Comparison of ENCODE assay signal across 11 mouse cellular contexts in the genomic region with DNA sequence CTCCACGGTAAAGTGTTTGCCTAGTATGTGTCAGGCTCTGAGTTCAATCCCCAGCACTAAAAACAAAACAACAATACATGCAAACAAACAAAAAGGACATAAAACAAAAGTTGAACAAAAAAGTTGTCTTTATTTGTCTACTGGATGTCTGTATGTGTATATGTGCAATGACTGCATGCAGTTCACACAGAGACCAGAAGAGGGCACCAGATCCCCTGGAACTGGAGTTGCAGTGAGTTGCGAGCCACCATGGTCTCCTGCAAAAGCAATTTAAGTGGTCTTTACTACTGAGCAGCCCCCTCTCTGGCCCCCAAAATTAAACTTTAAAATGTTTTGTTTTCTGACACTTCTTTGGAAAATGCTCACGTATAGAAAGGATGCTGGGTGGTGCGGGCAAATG. TPM values are rescaled to one million over a fixed set of nuclear protein-coding genes. Genes with fewer than 3 reads are reported as not detected.
A peak's percentile ranks its signal among the peaks of the same experiment; 100 is the strongest.
DNase-seq lines count a peak whose midpoint lies in the region; ATAC-seq and TF ChIP-seq lines count a peak whose summit lies in the region.
"Had no signal": no experiment of that assay in that cellular context is flagged by ENCODE, and none has a peak within 500 bp of the region (broad histone marks: within the 10 kb centered on the region; RNA-seq: fewer than 3 reads in every experiment).

No protein-coding gene starts in this region.

- H3K9me3 ChIP-seq in lung, postnatal 0 days (ENCODE audit: low read length) = no peaks in the 10 kb centered on the region
- no peaks in the 10 kb centered on the region for H3K9me3 ChIP-seq in stomach, postnatal 0 days (ENCODE audit: control insufficient read depth, low read length)
- H3K9me3 ChIP-seq: heart, embryonic 10.5 days had no signal

- H3K4me3 ChIP-seq in heart, adult 2 months = no peak overlapping the region
- no peak overlapping the region for H3K4me3 ChIP-seq in lung, postnatal 0 days (ENCODE audit: low read depth, low read length)
- no peak overlapping the region for H3K4me3 ChIP-seq in lung, adult 2 months (replicated peaks; ENCODE audit: extremely low read depth, low read depth, low read length)
- H3K4me3 ChIP-seq in stomach, postnatal 0 days (ENCODE audit: low read depth, low read length) = no peak overlapping the region
- H3K4me3 ChIP-seq: heart, embryonic 10.5 days; kidney, embryonic 15.5 days had no signal

- H3K27me3 ChIP-seq in heart, adult 2 months (ENCODE audit: control insufficient read depth, insufficient read depth, low read length) = no peaks in the 10 kb centered on the region
- no peaks in the 10 kb centered on the region for H3K27me3 ChIP-seq in lung, postnatal 0 days (replicated peaks; ENCODE audit: insufficient read depth, low read length)
- no peaks in the 10 kb centered on the region for H3K27me3 ChIP-seq in stomach, postnatal 0 days (ENCODE audit: control insufficient read depth, insufficient read depth, low read length)

- intact Hi-C loops in heart, adult 2 months (cut with DNase I) = no loop called here
- intact Hi-C loops in heart, postnatal 36 days (cut with DNase I) = no loop called here

- no peak for ATAC-seq in lung, postnatal 0 days
- ATAC-seq in stomach, postnatal 0 days (ENCODE audit: low FRiP score, low TSS enrichment) = no peak
- no peak for ATAC-seq in monocyte, adult 5-6 weeks (replicated peaks; ENCODE audit: insufficient number of reproducible peaks, low FRiP score, low TSS enrichment, poor library complexity, severe bottlenecking)

- no peak for TF ChIP-seq POLR2A in heart, adult 2 months (IDR thresholded peaks at IDR 0.05; ENCODE audit: insufficient read depth, low read depth, low read length)
- TF ChIP-seq POLR2A in lung, adult 2 months (IDR thresholded peaks at IDR 0.05; ENCODE audit: borderline replicate concordance, extremely low read depth, low read depth, low read length) = no peak

- no peaks in the 10 kb centered on the region for H3K79me2 ChIP-seq in heart, adult 2 months (replicated peaks; ENCODE audit: control insufficient read depth, insufficient read depth, low read length)

- TF ChIP-seq EP300 in heart, adult 2 months (IDR thresholded peaks at IDR 0.05; ENCODE audit: insufficient read depth, low read depth, low read length) = no peak
- TF ChIP-seq EP300 in lung, postnatal 0 days (IDR thresholded peaks at IDR 0.05) = no peak
- TF ChIP-seq EP300 in stomach, postnatal 0 days (optimal IDR thresholded peaks at IDR 0.05) = no peak

- TF ChIP-seq CTCF in heart, adult 2 months (IDR thresholded peaks at IDR 0.05) = peak; percentile 46
- TF ChIP-seq CTCF in lung, postnatal 0 days (IDR thresholded peaks at IDR 0.05) = 0 out of 2 replicates have a peak, but pooled peaks have one; percentile 26
- TF ChIP-seq CTCF in lung, adult 2 months (IDR thresholded peaks at IDR 0.05; ENCODE audit: insufficient read depth, low read length) = no peak
- TF ChIP-seq CTCF in stomach, postnatal 0 days (IDR thresholded peaks at IDR 0.05; ENCODE audit: low read depth) = peak; percentile 52

- no peaks in the 10 kb centered on the region for H3K36me3 ChIP-seq in heart, adult 2 months (ENCODE audit: control insufficient read depth, insufficient read depth, low read length)
- no peaks in the 10 kb centered on the region for H3K36me3 ChIP-seq in lung, postnatal 0 days (ENCODE audit: insufficient read depth, low read length)
- no peaks in the 10 kb centered on the region for H3K36me3 ChIP-seq in stomach, postnatal 0 days (ENCODE audit: control insufficient read depth, insufficient read depth, low read length)
- H3K36me3 ChIP-seq: heart, embryonic 10.5 days; kidney, embryonic 15.5 days had no signal

- no peak overlapping the region for H3K4me2 ChIP-seq in lung, postnatal 0 days (replicated peaks; ENCODE audit: low read depth, low read length)
- no peak overlapping the region for H3K4me2 ChIP-seq in stomach, postnatal 0 days (replicated peaks; ENCODE audit: low read depth)
- H3K4me2 ChIP-seq: kidney, embryonic 15.5 days had no signal

- no peaks in the 10 kb centered on the region for H3K4me1 ChIP-seq in heart, adult 2 months (ENCODE audit: control insufficient read depth, insufficient read depth, low read length)
- no peaks in the 10 kb centered on the region for H3K4me1 ChIP-seq in lung, postnatal 0 days (ENCODE audit: insufficient read depth, low read depth, low read length)
- no peaks in the 10 kb centered on the region for H3K4me1 ChIP-seq in lung, adult 2 months (ENCODE audit: control insufficient read depth, insufficient read depth, low read length)
- no peaks in the 10 kb centered on the region for H3K4me1 ChIP-seq in stomach, postnatal 0 days (replicated peaks; ENCODE audit: control insufficient read depth, insufficient read depth)
- H3K4me1 ChIP-seq: heart, embryonic 10.5 days; kidney, embryonic 15.5 days had no signal

- no peak overlapping the region for H3K9ac ChIP-seq in heart, adult 2 months (ENCODE audit: low read depth, low read length)
- H3K9ac ChIP-seq in lung, postnatal 0 days (replicated peaks; ENCODE audit: low read depth) = no peak overlapping the region
- no peak overlapping the region for H3K9ac ChIP-seq in stomach, postnatal 0 days (ENCODE audit: low read length)
- H3K9ac ChIP-seq: kidney, embryonic 15.5 days had no signal

- WGBS in heart, adult 2 months = 95% methylated on average over 4 of the region's 4 CpGs
- WGBS in lung, postnatal 0 days = 92% methylated on average over 4 of the region's 4 CpGs
- WGBS in lung, adult 2 months = 96% methylated on average over 4 of the region's 4 CpGs
- 92% methylated on average over 4 of the region's 4 CpGs for WGBS in stomach, postnatal 0 days

- H3K27ac ChIP-seq in heart, adult 2 months = no peak overlapping the region
- no peak overlapping the region for H3K27ac ChIP-seq in lung, postnatal 0 days (ENCODE audit: low read length)
- H3K27ac ChIP-seq in stomach, postnatal 0 days (replicated peaks) = no peak overlapping the region
- H3K27ac ChIP-seq: heart, embryonic 10.5 days; kidney, embryonic 15.5 days had no signal

- DNase-seq in heart, adult 2 months = no peak
- DNase-seq in heart, postnatal 36 days = no peak
- DNase-seq in lung, postnatal 0 days (ENCODE audit: low spot score) = no peak
- no peak for DNase-seq in lung, adult 2 months
- DNase-seq in NIH3T3 (ENCODE audit: low read depth) = peak; percentile 16
- no peak for DNase-seq in stomach, postnatal 0 days (ENCODE audit: low spot score)
- DNase-seq in lung, postnatal 25 days (ENCODE audit: low spot score) = no peak
- DNase-seq: thymus, adult 2 months had no signal

RNA-seq across cellular contexts. Expression of a gene that starts 44.3 kb away (rescaled TPM):
- total RNA-seq in heart, adult 2 months (2021) = 10 to 100 TPM; 66.6 to 74.8 TPM
- 24.2 and 35.7 TPM in 2 replicates for polyA plus RNA-seq in heart, adult 2 months (2012; rRNA removed)
- total RNA-seq in heart, postnatal 36 days (2021) = 10 to 100 TPM; 69.4 to 72.8 TPM
- 106 and 107 TPM in 2 replicates for polyA plus RNA-seq in lung, postnatal 0 days (2015; fragmentation: Nextera tagmentation; extraction: Ambion mirVana)
- 31.6 and 36.8 TPM in 2 replicates for polyA plus RNA-seq in lung, adult 2 months (2012; rRNA removed)
- polyA plus RNA-seq in stomach, postnatal 0 days (2015; fragmentation: Nextera tagmentation; extraction: Ambion mirVana) = 150 TPM in 2 replicates
- total RNA-seq in monocyte, adult 5-6 weeks (2017) = 89.9 to 107 TPM (median 97.4 TPM) in 3 replicates

RNA-seq across cellular contexts. Expression of a gene that starts 44.8 kb away (rescaled TPM):
- total RNA-seq in heart, adult 2 months (2021) = 10 to 100 TPM in 1 of 2 experiments, 1 to 10 TPM in 1; 9.5 to 13.6 TPM
- 13.2 and 14.5 TPM in 2 replicates for polyA plus RNA-seq in heart, adult 2 months (2012; rRNA removed)
- 10 to 100 TPM in 1 of 2 experiments, 1 to 10 TPM in 1; 10.0 to 10.8 TPM for total RNA-seq in heart, postnatal 36 days (2021)
- polyA plus RNA-seq in lung, postnatal 0 days (2015; fragmentation: Nextera tagmentation; extraction: Ambion mirVana) = 12.4 and 14.5 TPM in 2 replicates
- 57.3 and 80.7 TPM in 2 replicates for polyA plus RNA-seq in lung, adult 2 months (2012; rRNA removed)
- polyA plus RNA-seq in stomach, postnatal 0 days (2015; fragmentation: Nextera tagmentation; extraction: Ambion mirVana) = 9.3 and 10.8 TPM in 2 replicates
- 2.7 to 9.6 TPM (median 2.9 TPM) in 3 replicates for total RNA-seq in monocyte, adult 5-6 weeks (2017)
